Mouse (Mus musculus) adrenal gland, adult 2 months (tissue): Measurements from ENCODE around the gene St14. TPM values are rescaled to one million over a fixed set of nuclear protein-coding genes. Genes with fewer than 3 reads are reported as not detected.
"Not testable (repeated sequence)": the region's sequence is repeated elsewhere in the genome, so short reads cannot be mapped to it uniquely, and the experiment has no call there.

Experiments
- DNase-seq: peaks from one replicate; pipeline ENCODE4 v3.0.0; 2021
- polyA plus RNA-seq: library from polyadenylated mRNA; depleted of rRNA; stranded (reverse); fragments of >200 nt; gene quantifications from 2 replicates; pipeline ENCODE4 v1.2.3, GENCODE M21; 2012; rRNA removed
- total RNA-seq, 2 experiments: library from RNA; stranded (reverse); gene quantifications; 2 replicates each; pipeline ENCODE4 v1.2.3; 2021

Gene St14
- total and polyA plus RNA-seq, 3 experiments = 0.48 to 1.5 (median 1.2) TPM

- DNase-seq = peak; percentile 40
These were observed 45.4 kb downstream of the St14 start for GRCm38 (mm10) chr9:31086085-31086753.

- no peak for DNase-seq
These were observed 46.1 kb downstream of the St14 start for GRCm38 (mm10) chr9:31085556-31085955.

- no peak for DNase-seq
These were observed 48.9 kb downstream of the St14 start for GRCm38 (mm10) chr9:31082771-31083170.

- peak; percentile 70 for DNase-seq
These were observed 49.5 kb downstream of the St14 start for GRCm38 (mm10) chr9:31082054-31082666.

- DNase-seq = no peak
These were observed 50.9 kb downstream of the St14 start for GRCm38 (mm10) chr9:31080726-31081125.

- DNase-seq = no peak
These were observed 56.8 kb downstream of the St14 start for GRCm38 (mm10) chr9:31074836-31075235.

- no peak for DNase-seq
These were observed 57.9 kb downstream of the St14 start for GRCm38 (mm10) chr9:31073797-31074196.

- no peak for DNase-seq
These were observed 59.4 kb downstream of the St14 start for GRCm38 (mm10) chr9:31072256-31072655.

- no peak for DNase-seq
These were observed 60.9 kb downstream of the St14 start for GRCm38 (mm10) chr9:31070706-31071105.

GRCm38 (mm10) chr9:31058723-31059122 is 72.9 kb downstream of the St14 start:
- no peak for DNase-seq

- not testable (repeated sequence) for DNase-seq
These were observed 80.1 kb downstream of the St14 start for GRCm38 (mm10) chr9:31051509-31051908.

- DNase-seq = no peak
These were observed 81.4 kb downstream of the St14 start for GRCm38 (mm10) chr9:31050208-31050607.

Other genes starting within 250 kb of the St14 start
- gene Adamts15, start 209.4 kb downstream of the St14 start, total RNA-seq = 1 to 10 TPM; 4.6 to 4.9 TPM
- 3.4 and 3.5 TPM in 2 replicates for gene Adamts15, start 209.4 kb downstream of the St14 start, polyA plus RNA-seq
- under 1 TPM; 0.12 to 0.14 TPM for gene Adamts8, start 189.3 kb downstream of the St14 start, total RNA-seq
- gene Adamts8, start 189.3 kb downstream of the St14 start, polyA plus RNA-seq = 0.04 and 0.34 TPM in 2 replicates
- 10 to 100 TPM; 33.6 to 60.4 TPM for gene Zbtb44, start 101.2 kb downstream of the St14 start, total RNA-seq
- gene Zbtb44, start 101.2 kb downstream of the St14 start, polyA plus RNA-seq = 16.7 and 17.7 TPM in 2 replicates
- gene Aplp2, start 80.0 kb upstream of the St14 start, total RNA-seq = 100 to 1,000 TPM; 578 to 689 TPM
- 376 and 431 TPM in 2 replicates for gene Aplp2, start 80.0 kb upstream of the St14 start, polyA plus RNA-seq
- gene Prdm10, start 148.7 kb upstream of the St14 start, total RNA-seq = 10 to 100 TPM in 1 of 2 experiments, 1 to 10 TPM in 1; 8.4 to 11.3 TPM
- gene Prdm10, start 148.7 kb upstream of the St14 start, polyA plus RNA-seq = 6.8 and 8.6 TPM in 2 replicates